Mouse (Mus musculus) adrenal gland, postnatal 10 days (tissue): ENCODE measurements around the gene Whrn. TPM values are rescaled to one million over a fixed set of nuclear protein-coding genes. Genes with fewer than 3 reads are reported as not detected.

Source experiments
- DNase-seq: peaks from one replicate; pipeline ENCODE4 v3.0.0; 2021; ENCODE audit warnings: mixed read lengths
- total RNA-seq, 2 experiments: library from RNA; stranded (reverse); gene quantifications; 2 replicates each; pipeline ENCODE4 v1.2.3; 2021

The Whrn gene
- total RNA-seq, 2 experiments from 2014 or later: 13.7 to 14.9 TPM

- DNase-seq: no peak
Observed at GRCm38 (mm10) chr4:63408247-63408646, 87.5 kb downstream of the Whrn start.

DNA sequence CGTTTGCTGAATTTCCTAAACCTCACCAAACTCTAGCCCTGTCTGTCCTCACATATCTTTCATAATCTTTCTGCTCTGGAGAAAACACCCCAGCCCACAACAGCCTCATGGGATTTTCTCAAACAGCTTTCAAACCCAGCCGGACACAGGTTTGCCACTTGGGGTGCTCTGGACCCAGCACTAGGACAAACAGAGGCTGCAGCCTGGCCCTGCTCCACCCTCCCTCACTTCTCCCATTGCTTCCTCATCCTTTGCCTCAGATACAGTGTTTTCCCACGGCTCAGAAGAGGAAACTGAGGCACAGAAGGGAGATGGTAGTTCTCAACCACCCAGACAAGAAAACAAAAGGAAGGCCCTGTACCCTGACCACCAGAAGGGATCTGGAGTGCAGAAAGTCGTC lies 90.1 kb downstream of the Whrn start:
- DNase-seq: no peak

GRCm38 (mm10) chr4:63405051-63405450 lies 90.7 kb downstream of the Whrn start:
- DNase-seq: no peak

DNA sequence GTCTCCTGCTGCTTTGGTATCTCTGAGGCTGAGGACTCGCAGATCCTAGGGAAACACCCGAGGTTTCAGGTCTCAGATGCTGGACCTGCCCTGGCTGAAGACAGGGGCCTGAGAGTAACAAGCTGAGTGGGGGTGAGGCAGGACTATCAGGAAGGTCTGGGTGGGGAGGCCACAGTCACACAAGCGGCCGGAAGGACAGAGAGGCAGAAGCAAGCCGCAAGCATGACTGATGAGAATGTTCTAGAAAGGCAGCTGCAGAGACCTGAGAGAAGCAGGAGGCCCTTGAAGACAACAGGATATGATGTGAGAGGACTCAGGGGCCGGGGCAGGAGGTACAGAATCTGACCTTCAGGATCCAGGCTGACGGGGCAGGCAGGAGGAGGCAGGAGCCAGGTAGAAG lies 91.6 kb downstream of the Whrn start:
- no peak for DNase-seq

DNA sequence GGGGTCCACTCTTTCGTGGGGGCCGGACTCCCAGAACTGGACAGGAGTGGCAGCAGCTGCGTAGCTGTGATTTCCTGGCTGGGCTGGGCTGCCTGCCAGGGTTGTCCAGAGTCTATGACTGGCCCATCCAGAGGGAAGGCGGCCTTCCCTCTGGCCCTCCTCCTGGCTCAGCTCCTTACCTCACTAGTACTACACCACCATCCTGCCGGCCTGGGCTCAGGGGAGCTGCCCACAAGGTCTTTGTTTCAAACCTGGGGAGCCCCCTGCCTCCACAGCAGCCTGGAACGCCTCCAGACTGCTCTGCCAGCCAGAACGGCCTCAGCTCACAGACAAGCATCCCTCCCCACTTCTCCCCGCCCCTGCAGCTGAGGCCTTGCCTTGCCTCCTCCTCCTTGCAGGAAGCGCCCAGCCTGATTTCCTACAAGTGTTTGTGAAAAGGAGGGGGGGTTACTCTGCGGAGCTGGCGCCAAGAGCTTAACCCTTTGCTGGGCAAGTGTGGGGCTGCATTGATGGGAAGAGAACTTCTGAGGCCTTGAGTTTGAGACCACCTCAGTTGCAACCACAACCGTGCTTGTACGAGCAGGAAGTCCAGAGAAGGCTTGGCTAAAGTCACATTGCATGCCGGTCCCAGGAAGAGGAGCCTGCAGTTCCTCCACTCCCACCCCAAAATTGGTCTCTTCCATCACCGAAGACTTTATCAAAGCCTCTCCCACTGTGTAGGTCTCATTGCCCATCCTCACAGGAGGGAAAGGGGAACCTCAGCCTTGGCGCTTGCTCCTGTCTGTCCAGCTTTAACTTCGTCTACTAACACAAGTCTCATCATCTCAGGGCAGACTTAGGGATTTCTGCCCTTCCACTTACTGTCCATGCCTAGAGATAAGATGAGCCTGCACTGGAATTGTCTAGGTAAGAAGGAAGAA lies 92.5 kb downstream of the Whrn start, which contains the start of gene Akna:
Gene Akna (minus strand): TSS at position 315 of the 920 bp plus-strand sequence.
- DNase-seq: peak; percentile 94

- DNase-seq: peak; percentile 35
Observed at GRCm38 (mm10) chr4:63402558-63402957, 93.2 kb downstream of the Whrn start.

DNA sequence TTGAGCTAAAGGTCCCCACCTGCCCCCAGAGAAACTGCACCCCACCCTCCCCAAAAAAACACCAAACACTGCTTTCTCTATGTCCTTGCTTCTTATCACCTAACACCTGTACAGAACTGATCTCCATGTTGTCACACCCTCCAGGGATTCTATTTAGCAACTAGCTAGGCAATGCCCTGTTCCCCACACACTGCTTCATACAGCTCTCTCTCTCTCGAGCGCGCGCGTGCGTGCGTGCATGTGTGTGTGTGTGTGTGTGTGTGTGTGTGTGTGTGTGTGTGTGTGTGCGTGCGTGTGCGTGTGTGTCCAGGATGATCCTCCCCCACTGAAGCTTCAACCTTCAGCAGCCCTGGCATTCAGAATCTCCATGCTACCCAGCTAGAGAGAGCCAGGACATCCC lies 93.7 kb downstream of the Whrn start:
- DNase-seq: no peak

- no peak for DNase-seq
Observed at GRCm38 (mm10) chr4:63401620-63402019, 94.2 kb downstream of the Whrn start.

GRCm38 (mm10) chr4:63400541-63401306 lies 95.1 kb downstream of the Whrn start:
- DNase-seq: no peak

- DNase-seq: no peak
Observed at GRCm38 (mm10) chr4:63399691-63400270, 96.0 kb downstream of the Whrn start.

DNA sequence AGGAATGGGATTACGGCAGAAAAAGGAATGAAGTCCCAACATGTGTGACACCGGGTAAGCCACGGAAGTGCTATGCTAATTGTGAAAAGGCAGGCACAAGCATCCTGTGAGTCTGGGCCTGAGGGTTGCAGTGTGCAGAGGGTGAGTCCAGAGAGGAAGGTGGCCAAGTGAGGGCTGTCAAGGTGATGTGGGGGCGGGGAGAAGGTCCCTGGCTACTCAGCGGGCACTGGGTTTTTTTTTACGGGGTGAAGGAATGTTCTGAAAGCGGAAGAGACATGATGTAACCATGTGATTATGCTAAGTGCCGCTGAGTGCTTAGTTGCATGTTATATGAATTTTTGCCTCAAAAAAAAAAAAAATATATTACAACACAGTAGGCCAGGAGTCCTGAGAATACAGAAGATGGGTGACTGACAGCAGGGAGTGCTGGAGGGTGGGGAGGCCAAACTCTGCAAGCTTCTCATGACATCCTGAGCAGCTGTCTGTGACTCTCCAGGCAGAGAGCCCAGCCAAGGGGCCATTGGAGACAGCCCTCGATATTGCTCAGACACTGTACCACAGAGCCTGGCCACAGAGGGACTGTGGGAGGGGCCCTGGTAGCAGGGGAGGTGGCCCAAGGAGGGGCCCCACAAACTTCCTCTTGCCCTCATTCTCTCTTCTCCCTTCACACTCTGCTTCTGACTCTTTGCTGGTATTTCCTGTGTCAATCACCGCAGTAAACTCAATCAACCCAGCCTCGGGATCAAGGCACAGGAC lies 96.8 kb downstream of the Whrn start:
- DNase-seq: no peak

- DNase-seq: no peak
Observed at GRCm38 (mm10) chr4:63397981-63398537, 97.7 kb downstream of the Whrn start.

- DNase-seq: no peak
Observed at GRCm38 (mm10) chr4:63391322-63391721, 104.5 kb downstream of the Whrn start.

GRCm38 (mm10) chr4:63389887-63390528 lies 105.8 kb downstream of the Whrn start:
- no peak for DNase-seq

- DNase-seq: no peak
Observed at GRCm38 (mm10) chr4:63389121-63389886, 106.5 kb downstream of the Whrn start.

- DNase-seq: no peak
Observed at GRCm38 (mm10) chr4:63388029-63388428, 107.8 kb downstream of the Whrn start.

DNA sequence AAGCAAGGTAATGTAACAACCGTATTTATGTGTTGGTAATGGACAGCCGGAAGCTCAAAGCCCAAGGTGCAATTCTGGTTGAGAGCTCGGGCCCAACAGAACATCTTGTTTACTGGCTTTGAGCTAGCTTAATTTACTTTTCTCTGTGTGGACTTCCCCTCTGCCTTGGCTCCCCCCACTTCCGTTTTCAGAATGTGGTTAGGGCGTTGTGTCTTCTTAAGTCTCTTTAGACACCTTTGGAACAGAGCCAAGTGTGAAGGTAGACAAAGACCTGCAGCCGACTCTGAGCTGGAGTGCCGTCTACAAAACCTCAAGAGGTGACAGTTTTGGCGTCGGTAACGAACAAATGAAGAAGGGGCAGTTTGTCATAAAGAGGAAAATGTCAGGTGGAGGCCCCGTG lies 110.0 kb downstream of the Whrn start:
- no peak for DNase-seq

DNA sequence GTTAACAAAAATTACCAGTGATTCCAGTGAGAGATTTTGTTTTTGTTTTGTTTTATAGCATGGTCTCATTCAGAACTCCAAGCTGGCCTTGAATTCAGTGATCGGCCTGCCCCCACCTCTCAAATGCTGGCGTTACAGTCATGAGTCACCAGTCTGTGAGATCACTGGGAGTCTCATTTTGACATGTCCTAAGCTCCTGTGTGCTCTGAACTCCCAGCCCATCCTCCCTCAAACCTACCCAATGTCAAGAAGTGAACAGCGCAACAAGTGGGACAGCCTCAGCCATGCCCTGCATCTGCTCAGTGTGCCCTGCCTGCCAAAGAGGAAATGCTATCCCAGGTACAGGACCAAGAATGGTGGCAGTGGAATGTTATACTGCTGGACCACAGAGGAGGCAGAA lies 110.5 kb downstream of the Whrn start:
- DNase-seq: peak; percentile 30

DNA sequence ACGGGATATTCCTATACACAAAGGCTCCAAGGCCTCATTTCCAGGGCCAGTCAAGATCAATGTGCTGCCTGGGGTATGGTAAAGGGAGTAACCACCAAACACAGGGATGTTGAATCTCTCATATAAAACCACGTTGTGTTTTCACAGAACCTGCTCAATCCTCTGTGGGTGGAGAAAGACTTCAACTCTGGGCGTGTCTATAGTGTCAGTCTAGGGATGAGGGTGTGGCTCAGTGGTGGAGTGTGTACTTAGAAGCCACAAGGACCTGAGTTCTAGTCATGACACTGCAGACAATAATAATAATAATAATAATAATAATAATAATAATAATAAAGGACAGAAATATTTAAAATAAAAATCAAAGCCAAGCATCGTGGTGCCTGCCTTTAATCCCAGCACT lies 111.5 kb downstream of the Whrn start:
- no peak for DNase-seq

- no peak for DNase-seq
Observed at GRCm38 (mm10) chr4:63383474-63383873, 112.3 kb downstream of the Whrn start.
